Mouse (Mus musculus) kidney, embryonic 16.5 days (tissue): ENCODE measurements at regions not wholly inside any gene's neighbourhood (a gene's known extent, or its start where the extent isn't known, plus 50 kb on each side); places are given as distances from the start of the nearest gene placed in this dataset.
"Not testable (repeated sequence)": the region's sequence is repeated elsewhere in the genome, so short reads cannot be mapped to it uniquely, and the experiment has no call there.

Experiments used
- ATAC-seq: fragments of 200-750 bp; cut with Nextera tagmentation; 2 replicates; pipeline ENCODE4 v1.8.0; 2017; ENCODE audit warnings: moderate TSS enrichment; ENCODE audit not compliant: low FRiP score, low TSS enrichment
- H3K27ac ChIP-seq: fragments of 300-500 bp; sonication (generic); 2 replicates; pipeline ENCODE4 v1.5.1; 2014; ENCODE audit warnings: low read length
- H3K27me3 ChIP-seq: fragments of 300-500 bp; sonication (generic); 2 replicates; pipeline ENCODE4 v1.6.1; 2014; ENCODE audit warnings: low read length, control low read depth, mixed read lengths; ENCODE audit not compliant: insufficient read depth
- H3K36me3 ChIP-seq: fragments of 300-500 bp; sonication (generic); 2 replicates; pipeline ENCODE4 v1.6.1; 2014; ENCODE audit warnings: low read length, control low read depth, mixed read lengths; ENCODE audit not compliant: insufficient read depth
- H3K4me1 ChIP-seq: fragments of 300-500 bp; sonication (generic); 2 replicates; pipeline ENCODE4 v1.6.1; 2014; ENCODE audit warnings: low read length, control low read depth, mixed read lengths; ENCODE audit not compliant: insufficient read depth
- H3K4me2 ChIP-seq: fragments of 300-500 bp; sonication (generic); replicated peaks from 2 replicates; pipeline ENCODE4 v1.6.1; 2014; ENCODE audit warnings: low read depth, low read length
- H3K4me3 ChIP-seq: fragments of 300-500 bp; sonication (generic); 2 replicates; pipeline ENCODE4 v1.5.1; 2014; ENCODE audit warnings: mild to moderate bottlenecking, low read length
- H3K9ac ChIP-seq: fragments of 300-500 bp; sonication (generic); replicated peaks from 2 replicates; pipeline ENCODE4 v1.6.1; 2014; ENCODE audit warnings: low read length
- H3K9me3 ChIP-seq: fragments of 300-500 bp; sonication (generic); 2 replicates; pipeline ENCODE4 v1.6.1; 2016; ENCODE audit warnings: low read length, control low read depth
- WGBS: fragments of 180-500 bp; shearing (Covaris S2); extraction: QIAGEN DNeasy Blood & Tissue Kit; methylation state at CpG from one replicate; pipeline ENCODE4 v1.1.7; 2014; 5-methylcytosine and 5-hydroxymethylcytosine counted together

DNA sequence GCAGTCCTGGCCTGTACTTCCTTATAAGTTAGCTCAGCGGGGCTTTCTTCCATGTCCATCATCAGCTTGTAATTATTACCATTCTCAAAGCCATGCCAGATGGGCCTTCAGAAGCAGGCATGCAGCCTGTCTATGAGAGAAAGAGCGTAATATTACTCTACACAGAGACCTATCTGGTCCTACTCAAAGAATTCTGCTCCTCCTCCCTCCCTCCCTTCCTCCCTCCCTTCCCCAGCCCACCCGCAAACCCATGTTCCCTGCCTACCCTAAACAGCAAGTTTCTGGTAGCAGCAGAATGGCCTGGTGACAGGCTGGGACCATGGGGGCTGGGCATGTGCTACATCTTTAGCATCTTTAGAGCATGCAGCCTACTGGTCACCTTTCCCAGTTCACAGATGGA, 184.9 kb upstream of the Cdkn3 start:
- Histone ChIP-seq H3K36me3 (no peaks in the 10 kb centered on the region), H3K4me1 (0 out of 2 replicates have a peak, but pooled peaks cover 7% of the 10 kb centered on the region), H3K9ac (no peak overlapping the region), H3K27ac (peak overlapping the region; percentile 30), H3K4me2 (no peak overlapping the region), H3K27me3 (no peaks in the 10 kb centered on the region), H3K4me3 (no peak overlapping the region), H3K9me3 (no peaks in the 10 kb centered on the region)
- peak; percentile 60 for ATAC-seq
- 48% methylated on average over 3 of the region's 3 CpGs for WGBS

GRCm38 (mm10) chr14:46573401-46573800, 182.9 kb upstream of the Bmp4 start:
- ATAC-seq: no peak
- Histone ChIP-seq H3K9ac (no peak overlapping the region), H3K27me3 (no peaks in the 10 kb centered on the region), H3K27ac (no peak overlapping the region), H3K9me3 (no peaks in the 10 kb centered on the region), H3K4me2 (no peak overlapping the region), H3K36me3 (no peaks in the 10 kb centered on the region), H3K4me3 (no peak overlapping the region), H3K4me1 (0 out of 2 replicates have a peak, but pooled peaks cover 7% of the 10 kb centered on the region)
- WGBS: 55% methylated on average over 6 of the region's 6 CpGs

DNA sequence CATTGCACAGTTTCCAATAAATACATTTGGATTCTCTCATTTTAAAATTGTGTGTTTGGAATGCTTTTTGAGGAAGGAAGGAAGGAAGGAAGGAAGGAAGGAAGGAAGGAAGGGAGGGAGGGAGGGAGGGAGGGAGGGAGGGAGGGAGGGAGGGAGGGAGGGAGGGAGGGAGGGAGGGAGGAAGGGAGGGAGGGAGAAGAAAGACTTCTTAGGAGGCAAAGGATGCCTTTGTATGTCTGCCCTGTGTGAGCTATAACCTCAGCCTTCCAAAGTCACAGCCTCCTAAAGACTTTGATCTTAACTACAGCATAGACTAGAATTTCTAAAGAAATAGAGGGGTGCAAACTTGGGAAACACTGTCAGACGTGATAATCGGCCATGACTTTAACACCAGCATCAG, 182.5 kb upstream of the Bmp4 start:
- H3K36me3 ChIP-seq, H3K27ac ChIP-seq, H3K9ac ChIP-seq, H3K4me1 ChIP-seq, H3K27me3 ChIP-seq, H3K9me3 ChIP-seq, H3K4me2 ChIP-seq, H3K4me3 ChIP-seq, ATAC-seq: not testable (repeated sequence)
- WGBS: 65% methylated on average over 2 of the region's 2 CpGs

DNA sequence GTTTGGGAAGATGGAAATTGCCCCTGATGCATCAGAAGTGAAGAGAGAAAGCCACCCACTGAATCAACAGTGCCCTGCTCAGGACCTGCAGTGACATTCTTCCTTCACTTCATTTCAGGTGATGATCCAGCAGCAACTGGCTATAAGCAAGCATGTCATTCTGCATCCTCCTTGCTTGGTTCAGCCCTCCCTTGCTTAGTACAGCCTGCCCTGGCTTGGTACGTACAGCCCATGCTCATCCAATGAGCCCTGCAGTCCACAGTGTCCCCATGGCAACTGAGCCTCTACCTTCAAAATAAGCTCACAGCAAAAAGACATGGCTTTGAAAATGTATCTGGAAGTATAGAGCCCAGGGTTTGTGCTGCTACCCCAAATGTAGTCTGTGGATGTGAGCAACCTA, 181.4 kb upstream of the Bmp4 start:
- Histone ChIP-seq H3K4me1 (peaks cover 15% of the 10 kb centered on the region), H3K36me3 (no peaks in the 10 kb centered on the region), H3K27me3 (no peaks in the 10 kb centered on the region), H3K9ac (no peak overlapping the region), H3K4me3 (no peak overlapping the region), H3K9me3 (no peaks in the 10 kb centered on the region), H3K27ac (no peak overlapping the region), H3K4me2 (no peak overlapping the region)
- ATAC-seq: no peak
- WGBS: 85% methylated on average over 1 of the region's 1 CpGs

- Histone ChIP-seq H3K27me3 (no peaks in the 10 kb centered on the region), H3K4me2 (no peak overlapping the region), H3K9ac (no peak overlapping the region), H3K27ac (no peak overlapping the region), H3K9me3 (no peaks in the 10 kb centered on the region), H3K4me3 (no peak overlapping the region), H3K36me3 (no peaks in the 10 kb centered on the region), H3K4me1 (peaks cover 14% of the 10 kb centered on the region)
- ATAC-seq: no peak
- WGBS: 53% methylated on average over 8 of the region's 8 CpGs
Observed at GRCm38 (mm10) chr14:46569273-46569672, 178.8 kb upstream of the Bmp4 start.

- H3K4me2 ChIP-seq: no peak overlapping the region
- H3K36me3 ChIP-seq: no peaks in the 10 kb centered on the region
- 27% methylated on average over 3 of the region's 3 CpGs for WGBS
- no peaks in the 10 kb centered on the region for H3K9me3 ChIP-seq
- H3K27ac ChIP-seq: peak overlapping the region; percentile 64
- H3K27me3 ChIP-seq: no peaks in the 10 kb centered on the region
- H3K4me1 ChIP-seq: peaks cover 14% of the 10 kb centered on the region
- no peak overlapping the region for H3K4me3 ChIP-seq
- peak; percentile 59 for ATAC-seq
- no peak overlapping the region for H3K9ac ChIP-seq
Observed at GRCm38 (mm10) chr14:46567411-46567780, 176.9 kb upstream of the Bmp4 start.

- Histone ChIP-seq H3K9me3 (no peaks in the 10 kb centered on the region), H3K27me3 (no peaks in the 10 kb centered on the region), H3K4me2 (no peak overlapping the region), H3K27ac (peak overlapping the region; percentile 44; the same call in 1 of the 2 replicates), H3K4me1 (peaks cover 14% of the 10 kb centered on the region), H3K36me3 (no peaks in the 10 kb centered on the region), H3K9ac (no peak overlapping the region), H3K4me3 (no peak overlapping the region)
- peak; percentile 16 for ATAC-seq
- 15% methylated on average over 9 of the region's 9 CpGs for WGBS
Observed at GRCm38 (mm10) chr14:46566681-46567410, 176.4 kb upstream of the Bmp4 start.

DNA sequence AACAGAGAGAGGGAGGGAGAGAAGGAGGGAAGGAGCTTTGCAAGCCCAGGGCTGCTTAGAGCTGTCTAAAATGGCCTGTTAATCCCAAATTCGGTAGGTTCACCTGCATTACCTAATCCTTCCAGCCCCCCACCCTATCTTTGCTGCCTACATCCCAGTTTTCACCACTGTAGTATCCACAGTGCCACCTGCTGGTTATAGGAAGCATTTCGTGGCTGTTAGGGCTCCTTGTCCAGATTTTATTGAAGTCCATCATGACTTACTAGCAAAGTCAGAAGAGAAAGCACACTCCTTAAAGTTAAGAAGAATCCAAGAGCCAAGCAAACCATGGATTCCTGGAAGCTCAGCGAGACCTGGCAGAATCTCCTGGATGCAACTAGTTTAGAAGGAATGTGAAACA, 174.5 kb upstream of the Bmp4 start:
- Histone ChIP-seq H3K4me1 (peaks cover 14% of the 10 kb centered on the region), H3K4me2 (no peak overlapping the region), H3K27me3 (no peaks in the 10 kb centered on the region), H3K4me3 (no peak overlapping the region), H3K9ac (no peak overlapping the region), H3K9me3 (no peaks in the 10 kb centered on the region), H3K36me3 (no peaks in the 10 kb centered on the region), H3K27ac (no peak overlapping the region)
- WGBS: 15% methylated on average over 3 of the region's 3 CpGs
- peak; percentile 39; the same call in 1 of the 2 replicates for ATAC-seq

DNA sequence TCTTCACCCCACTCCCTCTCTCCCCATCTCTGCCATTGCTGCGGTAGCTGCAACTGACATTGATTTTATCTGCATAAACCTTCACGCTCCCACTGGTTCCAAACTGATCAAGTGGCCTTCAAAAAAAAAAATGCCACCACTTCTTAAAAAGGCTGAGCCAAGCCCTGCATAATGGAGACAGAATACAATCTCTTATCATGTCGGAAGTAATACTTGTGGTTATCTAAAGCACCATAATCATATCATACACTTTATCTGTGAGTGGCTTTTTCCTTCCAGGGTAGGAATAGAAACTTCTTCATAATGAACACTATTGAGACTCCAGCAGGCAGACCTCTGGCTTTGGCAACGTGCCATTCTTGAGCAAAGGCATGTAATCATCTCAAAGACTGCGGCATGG, 171.5 kb upstream of the Bmp4 start:
- H3K4me2 ChIP-seq: no peak overlapping the region
- H3K4me3 ChIP-seq: no peak overlapping the region
- no peak overlapping the region for H3K9ac ChIP-seq
- 79% methylated on average over 5 of the region's 5 CpGs for WGBS
- no peaks in the 10 kb centered on the region for H3K36me3 ChIP-seq
- H3K9me3 ChIP-seq: no peaks in the 10 kb centered on the region
- H3K4me1 ChIP-seq: peaks cover 7% of the 10 kb centered on the region
- H3K27me3 ChIP-seq: no peaks in the 10 kb centered on the region
- no peak overlapping the region for H3K27ac ChIP-seq
- ATAC-seq: no peak

DNA sequence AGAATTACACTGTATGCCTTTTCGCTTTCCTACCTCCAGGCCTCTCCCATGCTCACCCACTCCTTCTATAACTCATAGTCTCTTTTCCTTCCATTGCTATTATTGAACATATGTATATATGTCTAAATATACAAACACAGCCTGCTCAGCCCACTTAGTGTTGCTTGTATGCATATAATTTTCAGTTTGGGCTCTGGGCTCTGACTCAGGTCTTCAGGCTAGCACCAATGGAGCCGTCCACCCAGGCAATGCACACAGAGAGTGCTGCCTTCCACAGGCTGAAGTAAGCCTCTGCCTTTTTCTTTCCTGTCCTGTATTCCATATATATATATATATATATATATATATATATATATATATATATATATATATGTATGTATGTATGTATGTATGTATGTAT, 162.8 kb upstream of the Bmp4 start:
- Histone ChIP-seq H3K27me3 (no peaks in the 10 kb centered on the region), H3K4me1 (no peaks in the 10 kb centered on the region), H3K9ac (no peak overlapping the region), H3K9me3 (no peaks in the 10 kb centered on the region), H3K27ac (no peak overlapping the region), H3K4me3 (no peak overlapping the region), H3K36me3 (no peaks in the 10 kb centered on the region), H3K4me2 (no peak overlapping the region)
- ATAC-seq: no peak
- WGBS: 94% methylated on average over 2 of the region's 2 CpGs
